Mouse (Mus musculus): ENCODE measurements around the gene Qsox2. TPM values are rescaled to one million over a fixed set of nuclear protein-coding genes. Genes with fewer than 3 reads are reported as not detected.

The Qsox2 gene
- polyA plus RNA-seq, 1 experiment from 2014 or later = 13.8 TPM

GRCm38 (mm10) chr2:26214526-26214925 lies 22.8 kb downstream of the Qsox2 start:
- H3K4me1 ChIP-seq (replicated peaks) = peaks cover 8% of the 10 kb centered on the region; the same call in 1 of the 2 replicates
- no peak for ATAC-seq (ENCODE audit: low read depth)
- H3K27me3 ChIP-seq = peaks cover 5% of the 10 kb centered on the region
- WGBS = 21% methylated on average over 3 of the region's 3 CpGs
- no peak overlapping the region for H3K4me2 ChIP-seq
- H3K36me3 ChIP-seq = peaks cover 85% of the 10 kb centered on the region
- no peak overlapping the region for H3K9ac ChIP-seq
- no peaks in the 10 kb centered on the region for H3K9me3 ChIP-seq
- H3K4me3 ChIP-seq = no peak overlapping the region
- H3K27ac ChIP-seq (replicated peaks) = no peak overlapping the region

DNA sequence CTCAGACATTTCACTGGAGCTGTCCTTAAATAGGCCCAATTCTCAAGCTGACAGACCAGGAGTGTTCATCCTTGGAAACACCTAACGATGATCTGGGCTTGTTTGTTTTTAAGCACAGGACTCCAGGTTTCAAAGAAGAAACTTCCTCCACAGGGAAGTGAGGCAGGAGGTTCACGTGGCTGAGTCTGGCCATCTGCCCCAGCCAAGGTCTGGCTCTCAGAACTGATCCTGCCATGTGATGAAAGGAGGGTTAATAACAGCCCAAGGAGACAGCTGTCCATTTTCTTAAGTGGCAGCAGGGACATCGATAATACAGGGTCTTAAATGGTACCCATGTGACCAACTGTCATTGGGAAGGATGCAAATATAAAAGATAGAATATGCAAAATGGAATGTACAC lies 27.8 kb downstream of the Qsox2 start:
- Histone ChIP-seq H3K9ac (no peak overlapping the region), H3K4me1 (replicated peaks) (peaks cover 33% of the 10 kb centered on the region), H3K27ac (replicated peaks) (no peak overlapping the region), H3K27me3 (peaks cover 48% of the 10 kb centered on the region), H3K36me3 (peaks cover 48% of the 10 kb centered on the region), H3K9me3 (no peaks in the 10 kb centered on the region), H3K4me2 (no peak overlapping the region), H3K4me3 (no peak overlapping the region)
- no peak for ATAC-seq (ENCODE audit: low read depth)
- 56% methylated on average over 3 of the region's 3 CpGs for WGBS

GRCm38 (mm10) chr2:26208126-26208789 lies 29.1 kb downstream of the Qsox2 start, which contains the start of gene Lhx3:
Lhx3 (minus strand) TSS chr2:26208289.
- 5% methylated on average over 19 of the region's 19 CpGs for WGBS
- H3K9me3 ChIP-seq = no peaks in the 10 kb centered on the region
- H3K27ac ChIP-seq (replicated peaks) = no peak within 1 kb of the TSS
- peak within 1 kb of the TSS; percentile 16; the same call in 1 of the 2 replicates for H3K4me3 ChIP-seq
- no peak for ATAC-seq (ENCODE audit: low read depth)
- peak within 1 kb of the TSS; percentile 24; the same call in 1 of the 2 replicates for H3K4me2 ChIP-seq
- H3K4me1 ChIP-seq (replicated peaks) = peaks cover 28% of the 10 kb centered on the region
- peaks cover 61% of the 10 kb centered on the region for H3K27me3 ChIP-seq
- H3K36me3 ChIP-seq = peaks cover 39% of the 10 kb centered on the region
- no peak within 1 kb of the TSS for H3K9ac ChIP-seq

DNA sequence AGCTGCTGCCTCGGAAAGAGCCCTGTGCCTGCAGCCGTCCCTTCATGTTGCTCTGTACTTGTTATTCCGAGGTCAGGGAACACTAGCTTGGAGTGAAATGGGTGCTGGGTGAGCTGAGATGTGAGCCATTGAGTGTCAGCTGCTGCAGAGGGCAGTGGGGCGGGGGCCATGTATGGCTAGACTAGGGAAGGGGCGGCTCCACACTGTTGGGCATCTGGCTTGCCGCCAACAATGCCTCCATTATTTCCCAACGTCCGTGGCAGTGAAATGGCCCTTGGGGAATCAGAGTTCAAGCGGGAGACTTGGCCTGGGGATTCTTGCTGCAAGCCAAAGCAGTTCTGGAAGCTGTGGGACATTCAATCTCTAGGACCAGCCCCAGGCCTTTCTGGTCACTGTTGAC lies 29.8 kb downstream of the Qsox2 start:
- WGBS = 1% methylated on average over 9 of the region's 9 CpGs
- H3K27ac ChIP-seq (replicated peaks) = no peak overlapping the region
- H3K27me3 ChIP-seq = peaks cover 68% of the 10 kb centered on the region
- H3K36me3 ChIP-seq = peaks cover 34% of the 10 kb centered on the region
- 0 out of 2 replicates have a peak overlapping the region, but pooled peaks have one; percentile 24 for H3K4me2 ChIP-seq
- H3K4me3 ChIP-seq = peak overlapping the region; percentile 16; the same call in 1 of the 2 replicates
- H3K4me1 ChIP-seq (replicated peaks) = peaks cover 34% of the 10 kb centered on the region
- H3K9me3 ChIP-seq = no peaks in the 10 kb centered on the region
- ATAC-seq (ENCODE audit: low read depth) = no peak; the same call in 1 of the 2 replicates
- no peak overlapping the region for H3K9ac ChIP-seq

DNA sequence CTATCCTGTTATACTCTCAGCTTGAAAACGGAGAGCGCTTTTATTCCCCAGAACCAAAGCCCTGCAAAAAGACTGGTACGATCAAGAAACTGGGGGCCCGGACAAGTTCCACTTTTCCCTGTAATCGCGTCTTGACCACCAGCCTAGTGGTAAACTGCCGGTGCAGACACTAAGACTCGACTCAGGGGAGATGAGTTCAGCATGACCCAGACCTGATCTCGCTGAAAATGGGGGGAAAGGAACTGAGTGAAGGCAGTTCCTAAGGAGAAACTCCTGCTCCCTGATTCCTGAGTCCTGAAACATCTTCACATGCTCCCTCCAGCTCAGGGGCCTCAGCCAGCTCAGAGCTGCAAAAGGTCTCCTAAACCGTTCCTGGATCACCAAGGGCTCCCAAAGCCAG lies 31.6 kb downstream of the Qsox2 start:
- peaks cover 42% of the 10 kb centered on the region for H3K4me1 ChIP-seq (replicated peaks)
- no peak overlapping the region; the same call in 1 of the 2 replicates for H3K27ac ChIP-seq (replicated peaks)
- peak overlapping the region; percentile 16; the same call in 1 of the 2 replicates for H3K4me3 ChIP-seq
- no peak for ATAC-seq (ENCODE audit: low read depth)
- H3K27me3 ChIP-seq = peaks cover 86% of the 10 kb centered on the region
- no peaks in the 10 kb centered on the region for H3K9me3 ChIP-seq
- peaks cover 16% of the 10 kb centered on the region for H3K36me3 ChIP-seq
- H3K9ac ChIP-seq = no peak overlapping the region
- peak overlapping the region; percentile 24; the same call in 1 of the 2 replicates for H3K4me2 ChIP-seq
- WGBS = 7% methylated on average over 10 of the region's 10 CpGs

- no peak overlapping the region for H3K27ac ChIP-seq (replicated peaks)
- no peak overlapping the region for H3K9ac ChIP-seq
- peaks cover 88% of the 10 kb centered on the region for H3K27me3 ChIP-seq
- no peak for ATAC-seq (ENCODE audit: low read depth)
- H3K36me3 ChIP-seq = peaks cover 10% of the 10 kb centered on the region
- WGBS = 2% methylated on average over 16 of the region's 16 CpGs
- peaks cover 42% of the 10 kb centered on the region for H3K4me1 ChIP-seq (replicated peaks)
- H3K4me2 ChIP-seq = no peak overlapping the region
- peak overlapping the region; percentile 12 for H3K4me3 ChIP-seq
- H3K9me3 ChIP-seq = no peaks in the 10 kb centered on the region
Measured at GRCm38 (mm10) chr2:26205126-26205525, 32.2 kb downstream of the Qsox2 start.

DNA sequence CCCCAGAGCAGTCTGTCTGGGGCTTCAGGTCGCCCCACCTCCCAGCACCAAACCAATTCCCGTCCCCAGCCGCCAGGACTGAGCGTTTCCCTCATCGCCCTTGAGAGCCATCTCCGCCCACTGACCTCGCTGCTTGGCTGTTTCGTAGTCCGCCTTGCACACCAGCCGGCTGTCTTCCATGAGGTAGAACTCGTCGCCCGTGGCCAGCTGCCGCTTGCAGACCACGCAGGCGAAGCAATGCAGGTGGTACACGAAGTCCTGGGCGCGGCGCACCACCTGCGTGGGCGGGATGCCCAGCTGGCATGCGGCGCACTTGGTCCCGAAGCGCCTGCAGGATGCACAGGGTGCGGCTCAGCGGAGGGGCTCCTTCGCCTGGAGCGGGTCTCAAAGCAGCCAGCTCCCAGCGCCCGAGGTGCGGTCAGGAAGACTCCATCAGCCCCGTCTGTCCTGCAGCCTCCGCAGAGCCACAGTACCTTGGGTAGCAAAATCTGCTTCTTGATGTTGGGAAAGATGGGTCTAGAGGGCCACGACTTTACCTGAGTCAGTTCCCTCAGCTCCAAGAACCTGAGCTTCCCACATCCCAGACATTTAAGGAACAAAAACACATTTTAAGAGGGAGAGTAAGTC lies 34.4 kb downstream of the Qsox2 start:
- H3K36me3 ChIP-seq = no peaks in the 10 kb centered on the region
- 0 out of 2 replicates have a peak overlapping the region, but pooled peaks have one; percentile 9 for H3K27ac ChIP-seq (replicated peaks)
- peak overlapping the region; percentile 21 for H3K4me3 ChIP-seq
- under 1% methylated on average over 36 of the region's 36 CpGs for WGBS
- peak overlapping the region; percentile 43 for H3K4me2 ChIP-seq
- 0 out of 2 replicates have a peak overlapping the region, but pooled peaks have one; percentile 35 for H3K9ac ChIP-seq
- no peaks in the 10 kb centered on the region for H3K9me3 ChIP-seq
- no peak for ATAC-seq (ENCODE audit: low read depth)
- H3K4me1 ChIP-seq (replicated peaks) = peaks cover 46% of the 10 kb centered on the region
- peaks cover 100% of the 10 kb centered on the region for H3K27me3 ChIP-seq

GRCm38 (mm10) chr2:26201926-26202848 lies 35.1 kb downstream of the Qsox2 start:
- Histone ChIP-seq H3K4me2 (peak overlapping the region; percentile 43), H3K9ac (peak overlapping the region; percentile 38), H3K36me3 (no peaks in the 10 kb centered on the region), H3K9me3 (no peaks in the 10 kb centered on the region), H3K27ac (replicated peaks) (0 out of 2 replicates have a peak overlapping the region, but pooled peaks have one; percentile 9), H3K27me3 (peaks cover 100% of the 10 kb centered on the region), H3K4me3 (peak overlapping the region; percentile 21), H3K4me1 (replicated peaks) (peaks cover 45% of the 10 kb centered on the region)
- ATAC-seq (ENCODE audit: low read depth) = no peak
- under 1% methylated on average over 77 of the region's 77 CpGs for WGBS

GRCm38 (mm10) chr2:26198488-26198887 lies 38.8 kb downstream of the Qsox2 start:
- WGBS = under 1% methylated on average over 10 of the region's 10 CpGs
- no peaks in the 10 kb centered on the region for H3K36me3 ChIP-seq
- H3K4me1 ChIP-seq (replicated peaks) = peaks cover 36% of the 10 kb centered on the region
- no peak overlapping the region for H3K9ac ChIP-seq
- no peak overlapping the region for H3K4me2 ChIP-seq
- H3K27me3 ChIP-seq = peaks cover 100% of the 10 kb centered on the region
- no peaks in the 10 kb centered on the region for H3K9me3 ChIP-seq
- 0 out of 2 replicates have a peak, but pooled peaks have one; percentile 22 for ATAC-seq (ENCODE audit: low read depth)
- no peak overlapping the region for H3K27ac ChIP-seq (replicated peaks)
- H3K4me3 ChIP-seq = no peak overlapping the region

- no peak overlapping the region for H3K4me3 ChIP-seq
- no peak overlapping the region for H3K4me2 ChIP-seq
- H3K4me1 ChIP-seq (replicated peaks) = peaks cover 22% of the 10 kb centered on the region
- no peak overlapping the region for H3K27ac ChIP-seq (replicated peaks)
- peaks cover 96% of the 10 kb centered on the region for H3K27me3 ChIP-seq
- H3K9me3 ChIP-seq = no peaks in the 10 kb centered on the region
- 30% methylated on average over 7 of the region's 7 CpGs for WGBS
- H3K36me3 ChIP-seq = no peaks in the 10 kb centered on the region
- no peak overlapping the region for H3K9ac ChIP-seq
- no peak for ATAC-seq (ENCODE audit: low read depth)
Measured at GRCm38 (mm10) chr2:26194552-26195339, 42.6 kb downstream of the Qsox2 start.

GRCm38 (mm10) chr2:26188517-26188916 lies 48.8 kb downstream of the Qsox2 start:
- H3K4me3 ChIP-seq = no peak overlapping the region
- H3K4me1 ChIP-seq (replicated peaks) = no peaks in the 10 kb centered on the region
- no peaks in the 10 kb centered on the region for H3K9me3 ChIP-seq
- no peak overlapping the region for H3K27ac ChIP-seq (replicated peaks)
- H3K36me3 ChIP-seq = no peaks in the 10 kb centered on the region
- no peak for ATAC-seq (ENCODE audit: low read depth)
- H3K9ac ChIP-seq = no peak overlapping the region
- 82% methylated on average over 5 of the region's 5 CpGs for WGBS
- H3K4me2 ChIP-seq = no peak overlapping the region
- H3K27me3 ChIP-seq = peaks cover 63% of the 10 kb centered on the region

Data from neural tube, embryonic 13.5 days (tissue).